Mouse (Mus musculus): ENCODE results near the gene Rorc. TPM values are rescaled to one million over a fixed set of nuclear protein-coding genes. Genes with fewer than 3 reads are reported as not detected.

The Rorc gene
- polyA plus RNA-seq, 1 experiment from 2014 or later, result 4.7 TPM

- TF ChIP-seq CTCF (IDR thresholded peaks at IDR 0.05; ENCODE audit: low read depth), result peak; percentile 23; the same call in 1 of the 2 replicates
- peak within 1 kb of the TSS; percentile 44 for H3K4me3 ChIP-seq (ENCODE audit: low read depth, low read length)
- ATAC-seq (ENCODE audit: insufficient read depth) (peak; percentile 100), DNase-seq (peak; percentile 98)
- 9% methylated on average over 52 of the region's 52 CpGs for WGBS
- H3K9ac ChIP-seq, result peak within 1 kb of the TSS; percentile 46
- peak within 1 kb of the TSS; percentile 87 for H3K4me2 ChIP-seq
- H3K4me1 ChIP-seq (ENCODE audit: insufficient read depth), result peaks cover 4% of the 10 kb centered on the region; the same call in 1 of the 2 replicates
- H3K9me3 ChIP-seq (ENCODE audit: low read depth, low read length), result no peaks in the 10 kb centered on the region
- no peaks in the 10 kb centered on the region for H3K36me3 ChIP-seq (ENCODE audit: insufficient read depth)
- no peaks in the 10 kb centered on the region for H3K27me3 ChIP-seq (ENCODE audit: insufficient read depth, low read length)
- no peak within 1 kb of the TSS for H3K27ac ChIP-seq (ENCODE audit: low read depth)
These were observed 40.6 kb downstream of the Rorc start, which contains the start of gene Tdrkh for GRCm38 (mm10) chr3:94413031-94413679. TSS of gene Tdrkh (plus strand) at chr3:94413273.

DNA sequence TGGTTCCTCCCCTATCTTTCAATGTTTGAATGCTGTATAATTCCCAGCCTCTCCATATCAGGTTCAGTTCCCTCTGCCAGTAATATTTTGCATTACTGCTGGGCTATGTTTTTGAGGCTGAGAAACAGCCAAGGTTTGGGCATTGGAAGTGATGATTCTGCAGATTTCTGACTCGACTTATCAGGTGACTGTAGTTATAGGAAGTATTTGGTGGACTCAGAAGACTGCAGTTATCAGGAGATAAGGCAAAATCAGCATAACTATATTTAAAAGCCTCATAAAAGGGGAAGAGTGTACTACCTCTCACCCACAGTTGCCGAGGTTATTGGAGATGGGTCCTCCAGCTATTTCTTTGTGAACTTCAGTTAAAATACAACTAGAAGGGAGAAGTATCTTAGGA is 58.4 kb downstream of the Rorc start:
- WGBS, result 60% methylated on average over 2 of the region's 2 CpGs
- Histone ChIP-seq H3K27me3 (ENCODE audit: insufficient read depth, low read length) (no peaks in the 10 kb centered on the region), H3K4me2 (no peak overlapping the region), H3K4me3 (ENCODE audit: low read depth, low read length) (no peak overlapping the region), H3K36me3 (ENCODE audit: insufficient read depth) (no peaks in the 10 kb centered on the region), H3K9me3 (ENCODE audit: low read depth, low read length) (no peaks in the 10 kb centered on the region), H3K4me1 (ENCODE audit: insufficient read depth) (no peaks in the 10 kb centered on the region), H3K27ac (ENCODE audit: low read depth) (no peak overlapping the region), H3K9ac (no peak overlapping the region)
- no peak for TF ChIP-seq CTCF (IDR thresholded peaks at IDR 0.05; ENCODE audit: low read depth)
- DNase-seq (no peak), ATAC-seq (ENCODE audit: insufficient read depth) (no peak)

GRCm38 (mm10) chr3:94434305-94434704 is 61.7 kb downstream of the Rorc start:
- Histone ChIP-seq H3K27ac (ENCODE audit: low read depth) (no peak overlapping the region), H3K4me1 (ENCODE audit: insufficient read depth) (no peaks in the 10 kb centered on the region), H3K9me3 (ENCODE audit: low read depth, low read length) (no peaks in the 10 kb centered on the region), H3K36me3 (ENCODE audit: insufficient read depth) (no peaks in the 10 kb centered on the region), H3K27me3 (ENCODE audit: insufficient read depth, low read length) (no peaks in the 10 kb centered on the region), H3K4me3 (ENCODE audit: low read depth, low read length) (no peak overlapping the region), H3K9ac (no peak overlapping the region), H3K4me2 (no peak overlapping the region)
- DNase-seq (no peak), ATAC-seq (ENCODE audit: insufficient read depth) (no peak)
- 75% methylated on average over 2 of the region's 2 CpGs for WGBS
- TF ChIP-seq CTCF (IDR thresholded peaks at IDR 0.05; ENCODE audit: low read depth), result no peak

DNA sequence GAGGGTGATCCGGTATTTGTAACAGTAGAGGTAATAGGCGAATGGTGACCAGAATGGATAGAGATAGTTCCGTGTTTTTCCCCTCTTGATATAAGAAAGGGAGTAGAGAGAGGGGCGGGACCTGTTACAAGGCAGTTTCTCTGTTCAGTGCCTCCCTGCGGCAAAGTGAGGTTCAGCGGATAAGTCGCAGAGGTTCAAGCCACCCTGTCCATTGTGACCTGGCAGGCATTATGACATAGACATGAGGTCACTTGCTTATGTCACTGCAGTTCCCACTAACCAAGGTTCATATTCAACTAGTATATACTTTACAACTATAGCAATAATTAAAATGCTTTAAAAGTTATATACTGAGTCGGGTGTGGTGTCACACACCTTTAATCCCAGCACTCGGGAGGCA is 63.8 kb downstream of the Rorc start:
- DNase-seq (no peak), ATAC-seq (ENCODE audit: insufficient read depth) (no peak)
- H3K4me3 ChIP-seq (ENCODE audit: low read depth, low read length), result no peak overlapping the region
- no peaks in the 10 kb centered on the region for H3K9me3 ChIP-seq (ENCODE audit: low read depth, low read length)
- WGBS, result 75% methylated on average over 9 of the region's 9 CpGs
- no peak overlapping the region for H3K4me2 ChIP-seq
- no peaks in the 10 kb centered on the region for H3K27me3 ChIP-seq (ENCODE audit: insufficient read depth, low read length)
- TF ChIP-seq CTCF (IDR thresholded peaks at IDR 0.05; ENCODE audit: low read depth), result no peak
- H3K27ac ChIP-seq (ENCODE audit: low read depth), result no peak overlapping the region
- no peaks in the 10 kb centered on the region for H3K4me1 ChIP-seq (ENCODE audit: insufficient read depth)
- no peak overlapping the region for H3K9ac ChIP-seq
- no peaks in the 10 kb centered on the region for H3K36me3 ChIP-seq (ENCODE audit: insufficient read depth)

DNA sequence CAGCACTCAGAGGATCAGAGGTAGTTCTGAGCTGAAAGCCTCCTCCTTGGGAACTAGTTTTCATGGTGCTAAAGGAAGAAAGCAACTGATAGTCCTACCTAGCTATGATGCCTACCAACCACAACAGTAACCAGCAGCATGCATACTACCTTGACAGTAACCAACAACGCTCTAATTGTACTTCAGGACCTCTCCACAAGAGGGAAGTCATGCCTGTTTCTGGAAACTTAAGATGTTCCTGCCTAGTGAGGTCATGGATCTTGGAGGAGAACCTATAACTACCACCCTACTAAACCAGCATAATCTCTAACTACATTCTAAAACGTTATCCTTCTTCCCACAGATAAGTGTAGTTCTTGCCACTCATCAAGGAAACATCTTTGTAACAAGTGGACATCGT is 68.6 kb downstream of the Rorc start:
- Histone ChIP-seq H3K9me3 (ENCODE audit: low read depth, low read length) (no peaks in the 10 kb centered on the region), H3K36me3 (ENCODE audit: insufficient read depth) (peaks cover 15% of the 10 kb centered on the region), H3K27ac (ENCODE audit: low read depth) (no peak overlapping the region), H3K4me3 (ENCODE audit: low read depth, low read length) (no peak overlapping the region), H3K9ac (no peak overlapping the region), H3K4me2 (no peak overlapping the region), H3K27me3 (ENCODE audit: insufficient read depth, low read length) (no peaks in the 10 kb centered on the region), H3K4me1 (ENCODE audit: insufficient read depth) (no peaks in the 10 kb centered on the region)
- no peak for ATAC-seq (ENCODE audit: insufficient read depth)
- peak; percentile 49 for TF ChIP-seq CTCF (IDR thresholded peaks at IDR 0.05; ENCODE audit: low read depth)
- 41% methylated on average over 3 of the region's 3 CpGs for WGBS
- DNase-seq, result peak; percentile 53

- H3K4me1 ChIP-seq (ENCODE audit: insufficient read depth), result no peaks in the 10 kb centered on the region
- H3K36me3 ChIP-seq (ENCODE audit: insufficient read depth), result peaks cover 34% of the 10 kb centered on the region
- no peak for TF ChIP-seq CTCF (IDR thresholded peaks at IDR 0.05; ENCODE audit: low read depth)
- H3K4me2 ChIP-seq, result peak within 1 kb of the TSS; percentile 66
- WGBS, result under 1% methylated on average over 36 of the region's 39 CpGs
- H3K9ac ChIP-seq, result peak within 1 kb of the TSS; percentile 94
- peak; percentile 99 for ATAC-seq (ENCODE audit: insufficient read depth)
- H3K4me3 ChIP-seq (ENCODE audit: low read depth, low read length), result peak within 1 kb of the TSS; percentile 94
- no peaks in the 10 kb centered on the region for H3K27me3 ChIP-seq (ENCODE audit: insufficient read depth, low read length)
- no peaks in the 10 kb centered on the region for H3K9me3 ChIP-seq (ENCODE audit: low read depth, low read length)
- peak; percentile 98 for DNase-seq
- H3K27ac ChIP-seq (ENCODE audit: low read depth), result peak within 1 kb of the TSS; percentile 36; the same call in 1 of the 2 replicates
These were observed 70.5 kb downstream of the Rorc start, which contains the start of gene Mrpl9 for GRCm38 (mm10) chr3:94442951-94443596. TSS of gene Mrpl9 (plus strand) at chr3:94443318.

DNA sequence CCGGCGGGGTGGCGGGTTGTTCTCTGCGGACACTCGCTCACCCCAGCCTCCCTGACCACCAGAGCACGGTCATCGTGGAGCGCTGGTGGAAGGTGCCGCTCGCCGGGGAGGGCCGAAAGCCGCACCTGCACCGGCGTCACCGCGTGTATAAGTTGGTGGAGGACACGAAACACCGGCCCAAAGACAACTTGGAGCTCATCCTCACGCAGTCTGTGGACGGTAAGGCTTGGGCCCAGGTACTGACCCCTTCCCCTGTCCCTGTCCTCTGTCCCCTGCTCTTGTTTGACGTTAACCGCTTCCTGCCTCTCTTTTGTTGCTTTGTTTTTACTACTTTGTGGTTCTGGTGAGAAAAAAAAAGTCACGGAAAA is 71.0 kb downstream of the Rorc start, which contains the start of gene Oaz3:
Oaz3 (minus strand) TSS at position 319 of the 368 bp plus-strand sequence.
- peak within 1 kb of the TSS; percentile 94 for H3K9ac ChIP-seq
- ATAC-seq (ENCODE audit: insufficient read depth), result no peak; the same call in 1 of the 2 replicates
- H3K4me2 ChIP-seq, result peak within 1 kb of the TSS; percentile 66
- peak within 1 kb of the TSS; percentile 94 for H3K4me3 ChIP-seq (ENCODE audit: low read depth, low read length)
- TF ChIP-seq CTCF (IDR thresholded peaks at IDR 0.05; ENCODE audit: low read depth), result no peak
- H3K36me3 ChIP-seq (ENCODE audit: insufficient read depth), result peaks cover 39% of the 10 kb centered on the region
- H3K9me3 ChIP-seq (ENCODE audit: low read depth, low read length), result no peaks in the 10 kb centered on the region
- H3K4me1 ChIP-seq (ENCODE audit: insufficient read depth), result no peaks in the 10 kb centered on the region
- DNase-seq, result no peak
- H3K27ac ChIP-seq (ENCODE audit: low read depth), result peak within 1 kb of the TSS; percentile 36; the same call in 1 of the 2 replicates
- WGBS, result under 1% methylated on average over 24 of the region's 24 CpGs
- no peaks in the 10 kb centered on the region for H3K27me3 ChIP-seq (ENCODE audit: insufficient read depth, low read length)

Other genes starting within 250 kb of the Rorc start
- not detected in 2 replicates for gene Gm10696, start 194.6 kb upstream of the Rorc start, polyA plus RNA-seq (2014; fragmentation: Nextera tagmentation; extraction: Ambion mirVana)
- gene Gm5286, start 176.1 kb upstream of the Rorc start, polyA plus RNA-seq (2014; fragmentation: Nextera tagmentation; extraction: Ambion mirVana), result not detected in 2 replicates
- gene Gm4778, start 108.8 kb upstream of the Rorc start, polyA plus RNA-seq (2014; fragmentation: Nextera tagmentation; extraction: Ambion mirVana), result not detected in 2 replicates
- gene Them4, start 62.7 kb upstream of the Rorc start, polyA plus RNA-seq (2014; fragmentation: Nextera tagmentation; extraction: Ambion mirVana), result 9.7 and 9.8 TPM in 2 replicates
- 0.43 TPM in 1 of 2 replicates, not detected in the other for gene Them5, start 30.7 kb upstream of the Rorc start, polyA plus RNA-seq (2014; fragmentation: Nextera tagmentation; extraction: Ambion mirVana)
- 0.74 and 1.2 TPM in 2 replicates for gene C2cd4d, start 10.4 kb upstream of the Rorc start, polyA plus RNA-seq (2014; fragmentation: Nextera tagmentation; extraction: Ambion mirVana)
- gene Lingo4, start 25.7 kb downstream of the Rorc start, polyA plus RNA-seq (2014; fragmentation: Nextera tagmentation; extraction: Ambion mirVana), result 0.08 and 0.11 TPM in 2 replicates
- gene Tdrkh, start 40.5 kb downstream of the Rorc start, polyA plus RNA-seq (2014; fragmentation: Nextera tagmentation; extraction: Ambion mirVana), result 8.8 and 10.0 TPM in 2 replicates
- 64.6 and 66.0 TPM in 2 replicates for gene Mrpl9, start 70.5 kb downstream of the Rorc start, polyA plus RNA-seq (2014; fragmentation: Nextera tagmentation; extraction: Ambion mirVana)
- 0.29 TPM in 1 of 2 replicates, not detected in the other for gene Oaz3, start 71.1 kb downstream of the Rorc start, polyA plus RNA-seq (2014; fragmentation: Nextera tagmentation; extraction: Ambion mirVana)
- 0.99 and 2.0 TPM in 2 replicates for gene Celf3, start 105.5 kb downstream of the Rorc start, polyA plus RNA-seq (2014; fragmentation: Nextera tagmentation; extraction: Ambion mirVana)
- 2.0 and 2.5 TPM in 2 replicates for gene Riiad1, start 107.5 kb downstream of the Rorc start, polyA plus RNA-seq (2014; fragmentation: Nextera tagmentation; extraction: Ambion mirVana)
- gene Snx27, start 209.9 kb downstream of the Rorc start, polyA plus RNA-seq (2014; fragmentation: Nextera tagmentation; extraction: Ambion mirVana), result 38.7 and 40.4 TPM in 2 replicates

Measured in lung, embryonic 14.5 days (tissue).